Mouse (Mus musculus) lung, adult 2 months (tissue): ENCODE measurements around the gene Fam72a.

ENCODE experiments used
- CTCF ChIP-seq: fragments of 200-500 bp; IDR thresholded peaks from 2 replicates; pipeline ENCODE4 v1.5.1; 2011; ENCODE audit warnings: mild to moderate bottlenecking, low read length, control low read depth; ENCODE audit not compliant: insufficient read depth
- POLR2A ChIP-seq: fragments of 200-500 bp; IDR thresholded peaks from 2 replicates; pipeline ENCODE4 v1.6.1; 2011; ENCODE audit warnings: low read depth, mild to moderate bottlenecking, control low read depth, low read length, borderline replicate concordance; ENCODE audit errors: extremely low read depth

- TF ChIP-seq POLR2A (no peak), CTCF (no peak)
Observed at GRCm38 (mm10) chr1:131573721-131574120, 46.0 kb downstream of the Fam72a start.
